Mouse (Mus musculus) kidney, adult 2 months (tissue): ENCODE data around the gene Epas1. TPM values are rescaled to one million over a fixed set of nuclear protein-coding genes. Genes with fewer than 3 reads are reported as not detected.
A peak's percentile ranks its signal among the peaks of the same experiment; 100 is the strongest.

Experiments used
- DNase-seq: peaks from one replicate; pipeline ENCODE4 v3.0.0; 2021
- H3K27ac ChIP-seq: fragments of 200-500 bp; 2 replicates; pipeline ENCODE4 v1.5.1; 2012; ENCODE audit warnings: low read depth, low read length, control low read depth, inconsistent platforms; ENCODE audit not compliant: insufficient read depth
- H3K27me3 ChIP-seq: fragments of 200-500 bp; replicated peaks from 2 replicates; pipeline ENCODE4 v1.6.1; 2012; ENCODE audit warnings: mild to moderate bottlenecking, moderate library complexity, low read length, inconsistent platforms; ENCODE audit not compliant: control insufficient read depth, insufficient read depth
- H3K36me3 ChIP-seq: fragments of 200-500 bp; 2 replicates; pipeline ENCODE4 v1.6.1; 2012; ENCODE audit warnings: mild to moderate bottlenecking, moderate library complexity, low read length, inconsistent platforms; ENCODE audit not compliant: control insufficient read depth, insufficient read depth
- H3K4me1 ChIP-seq: fragments of 200-500 bp; 2 replicates; pipeline ENCODE4 v1.6.1; 2011; ENCODE audit warnings: low read length; ENCODE audit not compliant: control insufficient read depth, insufficient read depth
- H3K4me3 ChIP-seq: fragments of 200-500 bp; 2 replicates; pipeline ENCODE4 v1.5.1; 2011; ENCODE audit warnings: mild to moderate bottlenecking, low read depth, low read length, control low read depth; ENCODE audit not compliant: insufficient read depth
- CTCF ChIP-seq: fragments of 200-500 bp; conservative IDR thresholded peaks from 2 replicates; pipeline ENCODE4 v1.5.1; 2011; ENCODE audit warnings: low read depth, mild to moderate bottlenecking, control low read depth, low read length, moderate library complexity, mixed read lengths; ENCODE audit not compliant: insufficient read depth, insufficient read length
- POLR2A ChIP-seq: fragments of 200-500 bp; IDR thresholded peaks from one replicate; pipeline ENCODE4 v1.6.1; 2011; ENCODE audit warnings: low read depth, low read length, control low read depth
- WGBS: fragments of 180-500 bp; shearing (Covaris S2); methylation state at CpG from one replicate; pipeline ENCODE4 v1.1.7; 2018; 5-methylcytosine and 5-hydroxymethylcytosine counted together
- polyA plus RNA-seq: library from polyadenylated mRNA; depleted of rRNA; stranded (reverse); fragments of >200 nt; gene quantifications from 2 replicates; pipeline ENCODE4 v1.2.3, GENCODE M21; 2012

The Epas1 gene
- polyA plus RNA-seq, 1 experiment: 108 TPM

DNA sequence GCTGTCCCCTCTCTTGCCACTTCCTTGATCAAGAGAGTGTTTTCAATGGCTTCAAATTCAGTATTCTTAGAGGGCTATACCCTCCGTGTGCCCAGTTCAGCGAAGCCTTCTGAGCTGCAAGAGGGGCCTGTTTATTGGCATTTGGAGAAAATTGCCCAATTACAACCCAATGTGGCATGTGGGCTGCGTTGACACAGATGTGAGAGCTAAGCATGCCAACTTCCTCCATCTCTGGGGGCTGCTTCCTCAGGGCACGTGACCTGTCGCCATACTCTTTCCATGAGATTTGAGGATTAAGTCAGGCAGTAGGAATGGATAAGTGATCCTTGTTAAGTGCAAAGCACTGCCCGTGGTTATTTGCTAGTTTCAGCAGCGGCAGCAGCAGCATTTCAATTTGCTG is 34.3 kb downstream of the Epas1 start:
- Histone ChIP-seq H3K27ac (no peak overlapping the region), H3K36me3 (no peaks in the 10 kb centered on the region), H3K4me3 (no peak overlapping the region), H3K27me3 (no peaks in the 10 kb centered on the region), H3K4me1 (no peaks in the 10 kb centered on the region; the same call in 1 of the 2 replicates)
- no peak for DNase-seq
- WGBS: 57% methylated on average over 7 of the region's 7 CpGs
- TF ChIP-seq POLR2A (no peak), CTCF (no peak)

DNA sequence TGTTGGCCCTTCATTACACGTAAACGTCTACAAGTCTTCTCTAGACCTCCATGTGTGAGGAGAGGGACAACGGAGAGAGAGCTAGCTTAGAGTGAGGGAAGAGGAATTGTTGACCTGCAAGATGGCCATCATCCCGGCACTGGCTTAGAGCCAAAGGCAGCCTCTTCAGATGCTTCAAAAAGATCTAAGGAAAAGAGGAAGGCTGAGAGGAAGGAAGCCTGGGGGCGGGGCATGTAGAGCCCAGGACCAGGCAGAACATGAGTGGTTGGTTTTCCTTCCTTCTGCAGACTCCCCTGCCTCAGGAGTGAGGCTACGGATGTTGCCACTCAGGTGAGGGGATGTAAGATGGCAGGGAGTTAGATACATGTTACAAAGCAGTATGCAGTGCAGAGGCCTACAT is 34.8 kb downstream of the Epas1 start:
- Histone ChIP-seq H3K27ac (no peak overlapping the region), H3K36me3 (no peaks in the 10 kb centered on the region), H3K4me3 (no peak overlapping the region), H3K27me3 (no peaks in the 10 kb centered on the region), H3K4me1 (no peaks in the 10 kb centered on the region; the same call in 1 of the 2 replicates)
- DNase-seq: no peak
- 54% methylated on average over 6 of the region's 6 CpGs for WGBS
- no peak for TF ChIP-seq POLR2A
- TF ChIP-seq CTCF: no peak

DNA sequence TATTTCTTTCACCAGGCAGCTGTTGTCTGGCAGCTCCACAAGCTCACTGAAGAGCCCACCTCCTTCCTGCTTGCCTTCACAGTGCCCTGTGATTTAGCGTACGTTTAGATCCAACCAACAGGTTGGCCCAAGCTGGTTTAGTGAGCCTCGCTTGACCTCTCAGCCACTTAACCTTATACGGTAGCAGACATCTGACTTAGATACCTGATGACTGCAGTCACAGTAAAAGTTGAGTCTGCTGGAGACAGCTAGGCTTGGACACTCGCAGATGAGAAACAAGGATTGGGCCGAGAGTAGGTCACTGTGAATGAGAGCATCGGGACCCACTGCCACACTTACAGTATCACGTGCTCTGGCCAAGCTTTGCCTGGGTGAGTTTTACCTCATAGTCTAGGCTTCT is 38.4 kb downstream of the Epas1 start:
- DNase-seq: no peak
- no peaks in the 10 kb centered on the region for H3K36me3 ChIP-seq
- H3K4me3 ChIP-seq: no peak overlapping the region
- no peaks in the 10 kb centered on the region for H3K27me3 ChIP-seq
- H3K4me1 ChIP-seq: peaks cover 16% of the 10 kb centered on the region
- no peak overlapping the region for H3K27ac ChIP-seq
- TF ChIP-seq POLR2A: no peak
- no peak for TF ChIP-seq CTCF
- 84% methylated on average over 8 of the region's 8 CpGs for WGBS

DNA sequence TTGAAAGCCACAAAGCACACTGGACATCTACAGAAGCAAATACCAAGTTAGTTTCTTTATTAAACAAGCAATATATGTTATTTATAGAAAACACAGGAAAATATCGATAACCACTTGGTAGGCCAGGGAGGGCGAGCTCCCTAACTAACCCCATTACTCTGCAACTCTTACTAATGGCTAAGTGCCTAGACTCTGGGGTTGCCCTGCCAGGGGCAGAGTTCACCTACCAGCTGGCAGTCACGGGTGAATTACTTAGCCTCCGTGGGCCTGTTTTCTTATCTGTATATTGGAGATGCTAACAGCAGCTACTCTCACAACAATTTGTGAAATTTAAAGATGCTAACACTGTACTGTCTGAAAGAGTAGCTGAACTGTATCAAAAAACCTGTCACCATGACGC is 42.3 kb downstream of the Epas1 start:
- H3K4me3 ChIP-seq: no peak overlapping the region
- H3K27me3 ChIP-seq: no peaks in the 10 kb centered on the region
- DNase-seq: peak; percentile 67
- no peak overlapping the region; the same call in 1 of the 2 replicates for H3K27ac ChIP-seq
- no peaks in the 10 kb centered on the region for H3K36me3 ChIP-seq
- 37% methylated on average over 5 of the region's 5 CpGs for WGBS
- TF ChIP-seq CTCF (no peak), POLR2A (no peak)
- peaks cover 23% of the 10 kb centered on the region for H3K4me1 ChIP-seq

GRCm38 (mm10) chr17:86797031-86797430 is 43.5 kb downstream of the Epas1 start:
- Histone ChIP-seq H3K4me1 (peaks cover 23% of the 10 kb centered on the region), H3K4me3 (no peak overlapping the region), H3K36me3 (no peaks in the 10 kb centered on the region), H3K27me3 (no peaks in the 10 kb centered on the region), H3K27ac (no peak overlapping the region)
- DNase-seq: no peak
- 90% methylated on average over 13 of the region's 13 CpGs for WGBS
- TF ChIP-seq CTCF: no peak
- TF ChIP-seq POLR2A: no peak

DNA sequence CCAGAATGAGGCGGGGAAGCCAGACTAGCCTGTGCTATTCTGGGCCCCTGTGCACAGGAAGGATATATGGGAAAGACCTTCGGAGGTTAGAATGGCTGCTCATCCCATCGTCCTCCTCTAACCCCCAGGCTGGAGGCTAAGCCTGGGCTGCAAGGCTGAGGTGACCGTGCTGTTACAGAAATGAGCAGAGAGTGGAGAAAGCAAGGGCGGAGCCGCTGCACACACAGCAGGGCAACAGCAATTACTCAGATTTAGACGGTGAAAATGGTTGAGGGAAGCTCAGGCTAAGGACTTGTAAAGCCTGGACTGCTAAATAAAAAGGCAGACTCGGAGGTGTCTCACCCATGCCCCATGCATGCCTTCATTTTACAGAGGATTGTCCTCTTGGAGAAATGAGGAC is 45.0 kb downstream of the Epas1 start:
- WGBS: 54% methylated on average over 8 of the region's 8 CpGs
- TF ChIP-seq POLR2A: no peak
- TF ChIP-seq CTCF: no peak
- Histone ChIP-seq H3K4me3 (no peak overlapping the region), H3K27me3 (no peaks in the 10 kb centered on the region), H3K4me1 (peaks cover 23% of the 10 kb centered on the region), H3K36me3 (no peaks in the 10 kb centered on the region), H3K27ac (peak overlapping the region; percentile 29; the same call in 1 of the 2 replicates)
- DNase-seq: no peak

DNA sequence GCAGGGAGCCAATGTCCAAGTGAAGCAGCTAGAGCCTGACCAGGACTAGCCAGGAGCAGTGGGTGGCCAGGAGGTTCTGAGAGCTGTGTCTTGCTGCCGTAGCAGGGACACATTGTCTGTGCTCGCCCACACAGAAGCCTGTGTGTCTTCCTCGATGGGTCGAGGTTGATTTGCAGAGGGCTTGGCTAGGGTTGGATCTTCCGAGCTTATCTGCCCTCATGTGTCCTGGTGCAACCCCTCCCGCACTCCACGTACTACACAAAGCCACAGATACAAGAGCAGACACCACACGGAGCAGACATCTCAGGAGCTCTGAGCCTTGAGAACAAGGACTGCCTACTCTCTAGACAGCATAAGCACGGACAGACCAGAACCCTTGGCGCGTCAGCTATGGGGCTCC is 45.5 kb downstream of the Epas1 start:
- 71% methylated on average over 11 of the region's 11 CpGs for WGBS
- Histone ChIP-seq H3K27me3 (no peaks in the 10 kb centered on the region), H3K4me3 (no peak overlapping the region), H3K27ac (peak overlapping the region; percentile 66), H3K4me1 (peaks cover 23% of the 10 kb centered on the region), H3K36me3 (no peaks in the 10 kb centered on the region)
- TF ChIP-seq CTCF (no peak), POLR2A (no peak)
- DNase-seq: no peak
